Mouse (Mus musculus): ENCODE measurements around the gene Usp20. TPM values are rescaled to one million over a fixed set of nuclear protein-coding genes. Genes with fewer than 3 reads are reported as not detected.

The Usp20 gene
- polyA plus RNA-seq, 1 experiment from 2014 or later = 16.5 TPM

DNA sequence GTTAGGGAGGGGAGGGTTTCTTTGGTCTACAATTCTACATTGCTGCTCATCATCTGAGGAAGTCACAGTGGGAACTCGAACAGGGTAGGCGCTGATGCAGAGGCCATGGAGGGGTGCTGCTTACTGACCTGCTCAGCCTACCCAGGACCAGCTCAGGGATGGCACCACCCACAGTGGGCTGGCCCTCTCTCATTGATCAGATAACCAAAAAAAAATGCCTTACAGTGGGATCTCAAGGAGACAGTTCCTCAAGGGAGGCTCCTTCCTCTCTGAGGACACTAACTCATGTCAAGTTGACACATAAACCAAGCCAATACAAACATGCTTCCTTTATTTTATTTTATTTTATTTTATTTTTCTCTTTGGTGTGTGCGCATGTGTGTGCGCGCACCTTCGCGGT is 87.4 kb downstream of the Usp20 start:
- Histone ChIP-seq H3K27me3 (ENCODE audit: control insufficient read depth, insufficient read depth, low read depth, low read length) (no peaks in the 10 kb centered on the region), H3K27ac (ENCODE audit: low read length) (no peak overlapping the region), H3K4me2 (ENCODE audit: low read depth, low read length) (no peak overlapping the region), H3K4me3 (ENCODE audit: low read length) (no peak overlapping the region), H3K9ac (ENCODE audit: low read length) (no peak overlapping the region), H3K36me3 (ENCODE audit: control insufficient read depth, insufficient read depth, low read length) (no peaks in the 10 kb centered on the region; the same call in 1 of the 2 replicates), H3K9me3 (ENCODE audit: control insufficient read depth, low read length) (no peaks in the 10 kb centered on the region; the same call in 1 of the 2 replicates), H3K4me1 (replicated peaks; ENCODE audit: control insufficient read depth, insufficient read depth, low read length) (peaks cover 6% of the 10 kb centered on the region; the same call in 1 of the 2 replicates)
- ATAC-seq (ENCODE audit: low read depth) = no peak
- WGBS = 96% methylated on average over 7 of the region's 7 CpGs

Other genes starting within 250 kb of the Usp20 start
- gene 1700001O22Rik, start 178.6 kb upstream of the Usp20 start, polyA plus RNA-seq (2015; fragmentation: Nextera tagmentation; extraction: Ambion mirVana) = 3.7 and 4.2 TPM in 2 replicates
- gene Ntmt1, start 174.5 kb upstream of the Usp20 start, polyA plus RNA-seq (2015; fragmentation: Nextera tagmentation; extraction: Ambion mirVana) = 76.4 and 76.6 TPM in 2 replicates
- gene Asb6, start 151.9 kb upstream of the Usp20 start, polyA plus RNA-seq (2015; fragmentation: Nextera tagmentation; extraction: Ambion mirVana) = 32.7 and 33.5 TPM in 2 replicates
- gene Prrx2, start 147.3 kb upstream of the Usp20 start, polyA plus RNA-seq (2015; fragmentation: Nextera tagmentation; extraction: Ambion mirVana) = 7.2 and 9.4 TPM in 2 replicates
- gene Ptges, start 52.4 kb upstream of the Usp20 start, polyA plus RNA-seq (2015; fragmentation: Nextera tagmentation; extraction: Ambion mirVana) = 27.9 and 30.3 TPM in 2 replicates
- 35.0 and 38.4 TPM in 2 replicates for gene Tor1b, start 29.3 kb upstream of the Usp20 start, polyA plus RNA-seq (2015; fragmentation: Nextera tagmentation; extraction: Ambion mirVana)
- 72.8 and 77.1 TPM in 2 replicates for gene Tor1a, start 14.3 kb upstream of the Usp20 start, polyA plus RNA-seq (2015; fragmentation: Nextera tagmentation; extraction: Ambion mirVana)
- gene BC005624, start 78 bp upstream of the Usp20 start, polyA plus RNA-seq (2015; fragmentation: Nextera tagmentation; extraction: Ambion mirVana) = 57.6 and 58.9 TPM in 2 replicates
- 15.6 and 18.1 TPM in 2 replicates for gene Fnbp1, start 159.7 kb downstream of the Usp20 start, polyA plus RNA-seq (2015; fragmentation: Nextera tagmentation; extraction: Ambion mirVana)
- gene Gpr107, start 170.0 kb downstream of the Usp20 start, polyA plus RNA-seq (2015; fragmentation: Nextera tagmentation; extraction: Ambion mirVana) = 32.2 and 34.3 TPM in 2 replicates

All from lung, embryonic 16.5 days (tissue).